Mouse (Mus musculus) midbrain, embryonic 10.5 days (tissue): ENCODE data around the gene Stim2. TPM values are rescaled to one million over a fixed set of nuclear protein-coding genes. Genes with fewer than 3 reads are reported as not detected.

Experiments used
- DNase-seq: peaks from one replicate; pipeline ENCODE4 v3.0.0-alpha.2; 2017; ENCODE audit warnings: low spot score
- H3K27ac ChIP-seq: fragments of 300-500 bp; sonication (generic); replicated peaks from 2 replicates; pipeline ENCODE4 v1.5.1; 2016; ENCODE audit warnings: mild to moderate bottlenecking
- H3K27me3 ChIP-seq: fragments of 300-500 bp; sonication (generic); 2 replicates; pipeline ENCODE4 v1.6.1; 2016; ENCODE audit warnings: low read depth, mild to moderate bottlenecking; ENCODE audit not compliant: poor library complexity, severe bottlenecking
- H3K36me3 ChIP-seq: fragments of 300-500 bp; sonication (generic); 2 replicates; pipeline ENCODE4 v1.6.1; 2016; ENCODE audit warnings: mild to moderate bottlenecking, moderate library complexity
- H3K4me1 ChIP-seq: fragments of 300-500 bp; sonication (generic); 2 replicates; pipeline ENCODE4 v1.6.1; 2016
- H3K4me3 ChIP-seq: fragments of 300-500 bp; sonication (generic); 2 replicates; pipeline ENCODE4 v1.5.1; 2016; ENCODE audit warnings: mild to moderate bottlenecking, moderate library complexity
- H3K9me3 ChIP-seq: fragments of 300-500 bp; sonication (generic); replicated peaks from 2 replicates; pipeline ENCODE4 v1.6.1; 2016; ENCODE audit warnings: mild to moderate bottlenecking
- WGBS: fragments of 180-500 bp; shearing (Covaris S2); methylation state at CpG from one replicate; pipeline ENCODE4 v1.1.7; 2016; 5-methylcytosine and 5-hydroxymethylcytosine counted together
- polyA plus RNA-seq: library from polyadenylated mRNA; unstranded; fragments of >200 nt; fragmentation: Nextera tagmentation; extraction: Ambion mirVana; gene quantifications from 2 replicates; pipeline ENCODE4 v1.2.1, GENCODE M21; 2016

Gene Stim2
- 12.5 and 16.7 TPM in 2 replicates for polyA plus RNA-seq

DNA sequence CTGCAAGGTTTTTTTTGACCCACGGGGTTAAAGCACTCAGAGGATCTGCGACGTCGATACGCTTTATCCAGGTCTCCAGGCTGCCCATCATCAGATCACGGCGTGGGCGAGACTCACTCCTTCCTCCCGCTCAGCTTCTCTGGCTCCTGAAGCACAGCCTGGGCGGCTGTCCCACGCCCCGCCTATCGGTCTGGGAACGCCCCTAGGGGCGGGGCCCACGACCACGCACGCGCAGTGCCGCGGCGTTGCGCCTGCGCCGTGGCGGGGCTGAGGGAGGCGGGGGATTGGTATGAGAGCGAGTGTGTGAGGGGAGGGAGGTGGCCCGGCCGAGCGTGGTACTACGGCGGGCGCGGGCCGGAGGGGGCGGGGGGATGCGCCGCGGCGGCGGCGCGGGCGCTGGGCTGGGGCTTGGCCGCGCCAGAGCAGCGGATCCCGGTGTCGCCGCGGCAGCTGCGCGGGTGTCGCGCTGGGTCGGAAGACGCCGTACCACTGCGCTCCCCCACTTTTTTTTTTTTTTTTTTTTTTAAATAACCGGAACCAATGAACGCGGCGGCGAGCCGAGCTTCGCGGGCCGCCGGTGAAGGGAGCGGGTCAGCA lies at the start of gene Stim2:
Gene Stim2 (plus strand): TSS at position 354 of the 597 bp plus-strand sequence.
- DNase-seq, result peak; percentile 95
- Histone ChIP-seq H3K36me3 (no peaks in the 10 kb centered on the region), H3K4me1 (peaks cover 37% of the 10 kb centered on the region), H3K4me3 (peak within 1 kb of the TSS; percentile 90), H3K27ac (peak within 1 kb of the TSS; percentile 95), H3K27me3 (peaks cover 24% of the 10 kb centered on the region), H3K9me3 (no peaks in the 10 kb centered on the region)
- under 1% methylated on average over 58 of the region's 71 CpGs for WGBS

DNA sequence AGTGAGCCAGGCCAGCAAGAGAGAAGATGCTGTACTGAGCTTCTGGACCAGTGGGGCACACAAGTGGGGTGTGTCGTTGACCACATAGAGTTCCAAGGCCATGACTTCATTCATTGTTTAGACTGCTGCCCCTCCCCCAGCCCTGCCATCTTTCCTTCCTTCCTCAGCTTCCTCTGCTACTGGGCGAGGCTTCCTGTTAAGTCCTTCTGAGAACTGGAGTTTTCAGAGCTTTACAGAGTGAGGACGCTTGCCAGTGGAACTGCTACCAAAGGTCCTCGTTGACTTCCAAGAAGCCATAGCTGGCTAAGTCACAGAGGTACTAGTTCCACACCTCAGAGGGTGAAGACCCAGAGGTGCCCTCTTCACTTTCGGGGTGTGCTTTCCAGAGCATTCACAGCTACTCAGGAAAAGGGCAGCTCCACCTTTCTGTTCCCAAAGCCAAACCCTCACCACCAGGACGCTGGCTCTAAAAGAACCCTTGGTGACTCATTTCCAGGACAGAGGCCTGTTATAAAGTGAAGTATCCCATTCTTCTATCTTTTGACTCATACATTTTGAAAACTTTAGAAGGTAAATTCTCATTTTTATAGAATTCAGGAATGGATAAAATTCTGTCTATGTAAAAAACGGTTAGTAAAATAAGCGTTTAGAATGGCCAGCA lies 49.6 kb upstream of the Stim2 start:
- Histone ChIP-seq H3K9me3 (no peaks in the 10 kb centered on the region), H3K4me1 (peaks cover 5% of the 10 kb centered on the region; the same call in 1 of the 2 replicates), H3K4me3 (no peak overlapping the region), H3K36me3 (no peaks in the 10 kb centered on the region), H3K27ac (no peak overlapping the region), H3K27me3 (no peaks in the 10 kb centered on the region)
- no peak for DNase-seq
- WGBS, result 86% methylated on average over 8 of the region's 8 CpGs

DNA sequence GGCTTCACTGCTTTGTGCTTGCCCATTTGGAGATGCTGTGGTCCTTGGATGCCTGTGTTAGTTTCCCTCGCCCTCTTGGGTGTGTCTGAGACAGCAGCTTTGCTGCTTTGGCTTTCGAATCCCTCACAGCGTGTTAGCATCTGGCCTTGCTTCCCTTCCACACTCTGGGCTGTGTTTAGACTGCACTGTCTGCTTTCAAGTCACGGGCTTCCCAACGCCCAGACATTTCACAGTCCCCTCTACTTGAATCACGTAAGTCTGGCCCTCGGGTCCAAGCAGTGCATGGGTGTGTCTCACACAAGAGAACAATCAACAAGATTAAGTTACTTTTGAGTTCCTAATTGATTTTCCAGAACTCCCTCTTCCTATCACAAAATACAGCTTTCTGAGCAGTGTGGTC lies 48.1 kb upstream of the Stim2 start:
- Histone ChIP-seq H3K36me3 (no peaks in the 10 kb centered on the region), H3K27me3 (no peaks in the 10 kb centered on the region), H3K4me1 (peaks cover 5% of the 10 kb centered on the region; the same call in 1 of the 2 replicates), H3K4me3 (no peak overlapping the region), H3K9me3 (no peaks in the 10 kb centered on the region), H3K27ac (no peak overlapping the region)
- WGBS, result 71% methylated on average over 7 of the region's 7 CpGs
- DNase-seq, result no peak

DNA sequence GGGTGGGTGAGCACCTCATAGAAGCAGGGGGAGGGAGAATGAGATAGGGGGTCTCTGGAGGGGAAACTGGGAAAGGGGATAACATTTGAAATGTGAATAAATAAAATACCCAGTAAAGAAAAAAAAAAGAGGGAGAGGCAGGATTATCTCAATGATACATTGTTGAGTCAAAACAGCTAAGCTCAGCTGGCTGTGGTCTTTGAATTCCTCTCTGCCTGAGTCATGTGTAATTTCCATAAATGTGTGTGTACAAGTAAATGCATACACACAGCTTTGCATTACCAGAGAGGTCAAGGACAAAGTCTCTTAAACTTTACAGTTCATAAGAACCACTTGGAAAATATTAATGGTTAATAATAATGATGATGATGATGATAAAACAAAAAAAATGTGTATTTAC lies 45.1 kb upstream of the Stim2 start:
- Histone ChIP-seq H3K4me3 (no peak overlapping the region), H3K27me3 (no peaks in the 10 kb centered on the region), H3K27ac (no peak overlapping the region), H3K36me3 (no peaks in the 10 kb centered on the region), H3K9me3 (no peaks in the 10 kb centered on the region), H3K4me1 (peaks cover 5% of the 10 kb centered on the region; the same call in 1 of the 2 replicates)
- no peak for DNase-seq

DNA sequence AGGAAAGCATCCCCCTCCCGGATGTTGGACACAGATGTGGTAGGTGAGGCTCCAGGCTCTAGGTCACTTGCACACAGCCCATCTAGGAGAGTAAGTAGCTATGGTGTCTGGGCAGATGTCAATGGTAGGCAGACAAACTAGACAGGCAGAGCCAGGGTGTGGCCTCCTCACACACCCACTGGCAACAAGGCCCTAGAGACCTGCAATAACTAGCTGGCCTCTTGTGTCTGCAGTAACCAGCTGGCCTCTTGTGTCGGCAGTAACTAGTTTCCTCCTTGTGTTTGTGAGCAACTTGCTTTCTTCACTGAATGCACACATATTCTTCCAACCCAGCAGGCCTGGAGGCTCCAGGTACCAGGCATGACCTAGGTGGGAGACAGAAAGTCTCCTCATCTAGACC lies 44.5 kb upstream of the Stim2 start:
- WGBS, result 91% methylated on average over 2 of the region's 2 CpGs
- Histone ChIP-seq H3K27me3 (no peaks in the 10 kb centered on the region), H3K9me3 (no peaks in the 10 kb centered on the region), H3K27ac (no peak overlapping the region), H3K4me1 (peaks cover 5% of the 10 kb centered on the region; the same call in 1 of the 2 replicates), H3K4me3 (no peak overlapping the region), H3K36me3 (no peaks in the 10 kb centered on the region)
- DNase-seq, result no peak

DNA sequence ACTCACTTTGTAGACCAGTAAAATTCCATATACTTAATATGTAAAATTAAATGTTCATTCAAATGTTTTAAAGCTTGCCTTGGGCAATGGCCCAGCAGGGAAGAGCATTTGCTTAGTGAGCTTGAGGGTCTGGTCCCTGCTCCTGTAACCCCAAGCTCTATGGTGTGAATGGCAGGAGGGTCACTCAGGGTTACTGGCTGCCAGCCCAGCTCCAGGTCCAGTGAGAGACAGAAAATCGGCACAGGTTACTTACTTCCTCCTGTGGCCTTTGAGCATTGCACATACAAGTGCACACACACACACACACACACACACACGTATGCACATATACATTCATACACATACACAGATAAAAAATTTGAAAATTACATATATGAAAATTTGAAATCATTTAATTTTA lies 42.3 kb upstream of the Stim2 start:
- no peaks in the 10 kb centered on the region for H3K27me3 ChIP-seq
- no peaks in the 10 kb centered on the region for H3K36me3 ChIP-seq
- no peaks in the 10 kb centered on the region for H3K4me1 ChIP-seq
- WGBS, result 87% methylated on average over 2 of the region's 2 CpGs
- DNase-seq, result no peak
- H3K27ac ChIP-seq, result no peak overlapping the region
- H3K4me3 ChIP-seq, result no peak overlapping the region
- H3K9me3 ChIP-seq, result no peaks in the 10 kb centered on the region

DNA sequence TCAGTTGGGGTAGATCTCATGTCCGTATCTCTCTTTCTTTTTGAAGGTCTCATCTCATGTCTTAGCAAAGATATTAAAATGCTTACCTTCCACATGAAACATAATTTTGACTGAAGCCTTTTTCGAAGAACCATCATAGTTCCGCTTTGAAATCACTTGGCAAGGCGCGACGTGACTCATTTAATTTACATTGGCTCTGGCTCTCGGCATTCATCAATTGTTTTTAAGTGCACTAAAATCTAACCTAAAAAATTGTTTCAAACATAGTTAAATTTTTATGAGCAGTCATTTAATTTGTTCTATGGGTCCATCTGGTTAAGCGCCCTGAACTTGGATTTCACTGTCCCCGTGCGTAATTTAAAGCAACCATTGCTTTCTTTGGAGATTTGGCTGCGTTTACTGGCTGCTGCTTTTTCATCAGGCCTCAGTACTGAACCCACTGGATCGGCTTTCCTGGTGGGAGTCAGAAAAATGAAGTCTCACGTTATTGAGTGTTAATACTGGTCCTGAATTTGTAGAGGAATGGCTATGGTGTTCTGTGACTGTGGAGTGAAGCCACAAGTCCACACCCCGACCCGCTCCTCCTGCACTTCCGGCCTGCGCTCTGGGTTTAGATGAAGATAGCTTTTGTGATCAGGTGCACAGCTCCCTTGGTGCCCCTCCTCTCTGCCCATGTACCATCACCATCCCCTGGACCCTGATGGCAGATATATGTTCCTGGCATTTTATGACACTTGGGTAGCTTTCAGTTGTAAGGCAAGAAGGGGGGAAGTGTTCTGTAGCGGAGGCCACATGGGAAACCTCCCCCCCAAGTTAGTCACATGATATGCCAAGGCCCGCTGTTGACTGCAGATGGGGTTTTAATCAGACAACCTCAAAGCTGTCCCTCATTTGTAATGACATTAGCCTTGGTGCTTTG lies 41.6 kb upstream of the Stim2 start:
- H3K4me1 ChIP-seq, result no peaks in the 10 kb centered on the region
- WGBS, result 90% methylated on average over 19 of the region's 19 CpGs

DNA sequence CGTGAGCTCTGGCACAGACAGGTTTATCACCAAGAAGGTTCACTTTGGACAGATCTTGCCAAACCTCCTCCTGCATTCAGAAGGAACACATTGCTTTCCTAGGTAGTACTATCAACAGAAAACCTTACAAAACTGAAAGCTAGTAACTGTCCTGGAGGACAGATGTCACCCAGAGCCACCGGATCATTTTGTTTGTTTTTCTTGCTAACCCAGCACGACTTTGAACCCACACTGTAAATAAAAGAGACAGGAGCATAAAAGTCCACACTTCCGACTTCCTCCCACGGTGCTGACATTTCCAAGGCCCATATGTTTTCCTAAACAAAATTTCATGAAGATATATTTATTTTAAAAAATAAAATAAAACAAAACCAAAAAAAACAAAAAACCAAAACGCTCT lies 41.0 kb upstream of the Stim2 start:
- H3K4me3 ChIP-seq, result no peak overlapping the region
- no peak for DNase-seq
- no peaks in the 10 kb centered on the region for H3K4me1 ChIP-seq
- H3K9me3 ChIP-seq, result no peaks in the 10 kb centered on the region
- no peaks in the 10 kb centered on the region for H3K36me3 ChIP-seq
- WGBS, result 69% methylated on average over 6 of the region's 6 CpGs
- no peaks in the 10 kb centered on the region for H3K27me3 ChIP-seq
- H3K27ac ChIP-seq, result no peak overlapping the region

More for the DNA sequence above, 41.6 kb upstream of the Stim2 start:
- Histone ChIP-seq H3K27me3 (no peaks in the 10 kb centered on the region), H3K4me3 (no peak overlapping the region), H3K36me3 (no peaks in the 10 kb centered on the region), H3K9me3 (no peaks in the 10 kb centered on the region), H3K27ac (no peak overlapping the region)
- no peak for DNase-seq

DNA sequence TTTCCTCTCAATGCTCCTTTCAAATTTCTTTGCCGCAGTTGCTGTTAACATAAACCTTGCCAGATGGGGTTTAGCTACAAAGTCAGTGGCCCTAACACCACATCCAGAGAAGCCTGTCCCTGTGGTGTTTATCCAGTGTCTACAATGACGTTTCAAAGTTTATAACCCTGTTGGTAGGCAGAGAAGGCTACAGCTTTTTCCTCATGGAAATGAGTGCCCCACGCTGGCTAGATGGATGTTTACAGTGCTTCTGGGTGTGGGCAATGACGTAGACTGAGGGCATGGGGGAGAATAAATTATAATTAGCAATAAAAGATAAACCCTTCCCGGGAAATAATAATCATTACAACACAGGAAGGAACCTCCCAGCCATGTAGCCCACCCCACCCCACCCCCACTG lies 37.1 kb upstream of the Stim2 start:
- WGBS, result 76% methylated on average over 5 of the region's 5 CpGs
- Histone ChIP-seq H3K36me3 (no peaks in the 10 kb centered on the region), H3K4me3 (no peak overlapping the region), H3K27me3 (no peaks in the 10 kb centered on the region), H3K27ac (no peak overlapping the region), H3K4me1 (no peaks in the 10 kb centered on the region), H3K9me3 (no peaks in the 10 kb centered on the region)
- DNase-seq, result no peak

DNA sequence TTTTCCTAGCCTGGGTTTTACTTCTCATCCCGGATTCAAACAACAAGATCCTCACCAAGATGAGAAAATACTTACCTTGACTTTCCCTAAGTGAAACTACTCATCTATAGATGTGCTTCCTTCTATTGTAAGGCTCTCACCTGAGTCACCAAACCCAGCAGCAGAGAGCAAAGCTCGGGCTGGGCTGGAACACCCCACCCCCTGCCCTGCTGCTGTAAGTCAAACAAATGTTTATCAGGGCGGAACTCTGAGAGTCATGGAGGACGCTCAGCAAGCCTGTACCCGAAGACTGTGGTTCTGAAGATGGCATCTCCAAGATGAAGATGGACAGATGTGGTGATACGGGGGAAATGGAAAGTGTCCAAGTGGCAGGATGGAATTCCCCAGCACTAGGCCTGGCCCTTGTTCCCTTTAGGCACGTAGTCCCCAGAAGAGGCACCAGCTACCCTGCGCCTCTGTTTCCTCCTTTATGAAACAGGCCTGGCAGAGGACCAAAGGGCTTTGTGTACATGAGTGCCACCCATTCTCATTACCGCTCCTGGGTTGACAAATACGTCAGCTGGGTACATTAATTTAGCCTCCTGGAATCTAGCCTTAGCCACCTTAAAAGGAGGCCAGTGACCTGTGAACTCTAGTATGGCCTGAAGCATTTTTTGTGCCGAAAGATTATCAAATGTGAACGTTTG lies 36.3 kb upstream of the Stim2 start:
- Histone ChIP-seq H3K27me3 (no peaks in the 10 kb centered on the region), H3K36me3 (no peaks in the 10 kb centered on the region), H3K27ac (no peak overlapping the region), H3K4me1 (no peaks in the 10 kb centered on the region), H3K4me3 (no peak overlapping the region), H3K9me3 (no peaks in the 10 kb centered on the region)
- DNase-seq, result no peak
- WGBS, result 86% methylated on average over 12 of the region's 12 CpGs

DNA sequence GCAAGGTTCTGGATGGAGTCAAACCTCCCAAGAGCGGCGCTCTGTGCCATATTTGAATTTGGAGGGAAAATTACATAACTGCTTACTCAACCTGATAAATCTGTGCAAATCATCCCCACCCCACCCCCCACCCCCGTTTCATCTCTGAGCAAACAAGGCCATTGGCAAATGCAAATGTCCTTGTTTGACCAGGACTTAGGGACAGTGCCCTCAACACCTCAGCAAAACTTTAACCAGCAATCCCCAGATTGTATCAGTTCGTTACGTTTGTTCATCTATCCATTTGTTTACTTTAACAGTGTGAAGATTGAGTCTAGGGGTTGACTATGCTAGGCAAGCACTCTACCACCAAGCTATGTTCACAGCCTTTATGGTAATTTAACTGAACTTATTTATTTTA lies 32.6 kb upstream of the Stim2 start:
- DNase-seq, result no peak
- H3K4me3 ChIP-seq, result no peak overlapping the region
- H3K36me3 ChIP-seq, result no peaks in the 10 kb centered on the region
- no peaks in the 10 kb centered on the region for H3K4me1 ChIP-seq
- 91% methylated on average over 5 of the region's 5 CpGs for WGBS
- H3K9me3 ChIP-seq, result no peaks in the 10 kb centered on the region
- no peaks in the 10 kb centered on the region for H3K27me3 ChIP-seq
- no peak overlapping the region for H3K27ac ChIP-seq

DNA sequence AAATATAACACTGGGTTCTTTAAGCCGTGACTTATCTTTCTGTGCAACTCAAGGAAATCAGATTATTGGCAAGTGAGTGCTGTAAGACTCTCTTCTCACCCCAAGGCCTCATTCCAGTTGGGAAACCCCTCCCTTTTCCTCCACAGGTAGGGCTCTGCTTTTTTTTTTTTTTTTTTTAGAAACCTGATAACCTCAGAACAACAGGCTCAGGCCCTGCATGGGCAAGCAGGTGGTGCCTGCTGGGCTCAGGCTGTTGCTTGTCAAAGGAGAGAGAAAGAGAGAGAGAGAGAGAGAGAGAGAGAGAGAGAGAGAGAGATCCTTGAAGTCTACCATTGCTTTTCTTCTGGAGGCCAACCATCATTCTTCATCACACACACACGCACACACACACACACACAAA lies 30.7 kb upstream of the Stim2 start:
- no peak for DNase-seq
- Histone ChIP-seq H3K4me1 (no peaks in the 10 kb centered on the region), H3K4me3 (no peak overlapping the region), H3K9me3 (no peaks in the 10 kb centered on the region), H3K27me3 (no peaks in the 10 kb centered on the region), H3K36me3 (no peaks in the 10 kb centered on the region), H3K27ac (no peak overlapping the region)
- 81% methylated on average over 2 of the region's 2 CpGs for WGBS
